Mouse (Mus musculus) stomach, embryonic 14.5 days (tissue): ENCODE results near the gene Rrp9. TPM values are rescaled to one million over a fixed set of nuclear protein-coding genes. Genes with fewer than 3 reads are reported as not detected.

Source experiments
- ATAC-seq: fragments of 200-750 bp; cut with Nextera tagmentation; 2 replicates; pipeline ENCODE4 v1.8.0; 2017; ENCODE audit warnings: low read depth, moderate TSS enrichment; ENCODE audit not compliant: insufficient number of reproducible peaks, insufficient read depth, low FRiP score
- H3K27ac ChIP-seq: fragments of 300-500 bp; sonication (generic); 2 replicates; pipeline ENCODE4 v1.5.1; 2014; ENCODE audit warnings: mild to moderate bottlenecking, low read length, moderate library complexity, mixed read lengths
- H3K27me3 ChIP-seq: fragments of 300-500 bp; sonication (generic); 2 replicates; pipeline ENCODE4 v1.6.1; 2014; ENCODE audit warnings: low read length, control low read depth, mixed read lengths; ENCODE audit not compliant: control insufficient read depth, insufficient read depth
- H3K36me3 ChIP-seq: fragments of 300-500 bp; sonication (generic); 2 replicates; pipeline ENCODE4 v1.6.1; 2014; ENCODE audit warnings: mild to moderate bottlenecking, control low read depth, low read length, moderate library complexity, mixed read lengths; ENCODE audit not compliant: control insufficient read depth, insufficient read depth
- H3K4me1 ChIP-seq: fragments of 300-500 bp; sonication (generic); 2 replicates; pipeline ENCODE4 v1.6.1; 2014; ENCODE audit warnings: low read length, control low read depth, mixed read lengths; ENCODE audit not compliant: control insufficient read depth, insufficient read depth
- H3K4me2 ChIP-seq: fragments of 300-500 bp; sonication (generic); replicated peaks from 2 replicates; pipeline ENCODE4 v1.6.1; 2014; ENCODE audit warnings: low read depth, low read length, control low read depth
- H3K4me3 ChIP-seq: fragments of 300-500 bp; sonication (generic); 2 replicates; pipeline ENCODE4 v1.5.1; 2014; ENCODE audit warnings: low read depth, low read length, control low read depth
- H3K9ac ChIP-seq: fragments of 300-500 bp; sonication (generic); replicated peaks from 2 replicates; pipeline ENCODE4 v1.6.1; 2014; ENCODE audit warnings: low read depth, mild to moderate bottlenecking, control low read depth, low read length, moderate library complexity, mixed read lengths
- H3K9me3 ChIP-seq: fragments of 300-500 bp; sonication (generic); 2 replicates; pipeline ENCODE4 v1.6.1; 2016; ENCODE audit warnings: low read depth, low read length, control low read depth; ENCODE audit not compliant: control insufficient read depth
- WGBS: fragments of 180-500 bp; shearing (Covaris S2); extraction: QIAGEN DNeasy Blood & Tissue Kit; methylation state at CpG from one replicate; pipeline ENCODE4 v1.1.7; 2014; 5-methylcytosine and 5-hydroxymethylcytosine counted together
- polyA plus RNA-seq: library from polyadenylated mRNA; unstranded; fragments of >200 nt; fragmentation: Nextera tagmentation; extraction: Ambion mirVana; gene quantifications from 2 replicates; pipeline ENCODE4 v1.2.1, GENCODE M21; 2014

Gene Rrp9
- polyA plus RNA-seq, 1 experiment from 2014 or later: 37.4 TPM

DNA sequence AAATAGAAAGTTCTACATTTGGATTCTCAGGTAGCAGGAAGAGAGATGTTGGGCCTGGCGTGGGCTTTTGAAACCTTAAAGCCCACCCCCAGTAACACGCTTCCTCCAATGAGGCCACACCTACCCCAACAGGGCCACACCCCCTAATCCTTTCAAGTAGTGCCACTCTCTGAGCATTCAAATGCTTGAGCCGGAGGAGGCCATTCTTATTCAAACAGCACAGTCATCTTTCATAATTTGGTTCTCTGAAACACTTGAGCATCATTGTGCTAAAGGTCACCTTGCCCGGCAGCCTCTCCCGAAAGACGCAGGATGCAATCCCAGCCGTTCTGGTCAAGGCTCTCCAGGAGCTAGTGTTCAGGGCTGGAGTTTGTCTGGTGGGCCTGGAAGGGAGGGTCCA is 58.5 kb downstream of the Rrp9 start:
- H3K36me3 ChIP-seq: no peaks in the 10 kb centered on the region
- H3K4me2 ChIP-seq: no peak overlapping the region
- no peaks in the 10 kb centered on the region for H3K4me1 ChIP-seq
- no peak overlapping the region for H3K4me3 ChIP-seq
- H3K27me3 ChIP-seq: no peaks in the 10 kb centered on the region
- no peak overlapping the region for H3K9ac ChIP-seq
- no peak for ATAC-seq
- no peaks in the 10 kb centered on the region for H3K9me3 ChIP-seq
- H3K27ac ChIP-seq: no peak overlapping the region
- 89% methylated on average over 7 of the region's 7 CpGs for WGBS

DNA sequence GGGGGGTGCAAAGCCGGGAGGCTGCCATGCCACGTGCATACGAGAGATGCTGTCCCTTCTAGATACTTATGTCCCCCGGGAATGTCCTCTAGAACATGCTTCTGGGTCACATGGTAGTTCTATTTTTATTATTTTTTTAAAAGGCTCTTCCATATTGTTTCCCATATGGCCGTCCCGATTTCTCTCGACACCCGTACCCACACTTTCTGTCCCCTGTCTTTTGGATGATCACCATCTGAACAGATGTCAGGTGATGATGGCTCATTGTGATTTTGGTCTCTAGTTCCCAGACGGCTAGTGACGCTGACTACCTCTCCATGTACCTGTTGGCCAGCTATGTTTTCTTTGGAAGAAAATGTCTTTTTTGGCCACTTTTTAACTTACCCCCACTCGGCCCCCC is 59.2 kb downstream of the Rrp9 start:
- Histone ChIP-seq H3K27ac (no peak overlapping the region), H3K36me3 (no peaks in the 10 kb centered on the region), H3K9ac (no peak overlapping the region), H3K4me1 (no peaks in the 10 kb centered on the region), H3K27me3 (no peaks in the 10 kb centered on the region), H3K4me3 (no peak overlapping the region), H3K9me3 (no peaks in the 10 kb centered on the region), H3K4me2 (no peak overlapping the region)
- no peak for ATAC-seq
- 88% methylated on average over 11 of the region's 11 CpGs for WGBS

Other genes starting within 250 kb of the Rrp9 start
- gene Alas1, start 227.3 kb upstream of the Rrp9 start, polyA plus RNA-seq: 105 and 112 TPM in 2 replicates
- 25.2 and 27.7 TPM in 2 replicates for gene Poc1a, start 194.9 kb upstream of the Rrp9 start, polyA plus RNA-seq
- 22.4 and 24.9 TPM in 2 replicates for gene Dusp7, start 107.3 kb upstream of the Rrp9 start, polyA plus RNA-seq
- 1,139 and 1,256 TPM in 2 replicates for gene Rpl29, start 46.5 kb upstream of the Rrp9 start, polyA plus RNA-seq
- gene Acy1, start 37.6 kb upstream of the Rrp9 start, polyA plus RNA-seq: 41.2 and 43.1 TPM in 2 replicates
- 26.3 and 32.6 TPM in 2 replicates for gene Abhd14b, start 28.5 kb upstream of the Rrp9 start, polyA plus RNA-seq
- 52.3 and 57.1 TPM in 2 replicates for gene Abhd14a, start 28.3 kb upstream of the Rrp9 start, polyA plus RNA-seq
- 60.9 and 61.2 TPM in 2 replicates for gene Pcbp4, start 22.7 kb upstream of the Rrp9 start, polyA plus RNA-seq
- gene Gpr62, start 10.0 kb upstream of the Rrp9 start, polyA plus RNA-seq: 0.50 and 0.68 TPM in 2 replicates
- gene Parp3, start 986 bp downstream of the Rrp9 start, polyA plus RNA-seq: 2.4 and 3.1 TPM in 2 replicates
- gene Iqcf1, start 24.0 kb downstream of the Rrp9 start, polyA plus RNA-seq: not detected in 2 replicates
- not detected in 2 replicates for gene Iqcf5, start 38.6 kb downstream of the Rrp9 start, polyA plus RNA-seq
- not detected in 2 replicates for gene Iqcf3, start 85.7 kb downstream of the Rrp9 start, polyA plus RNA-seq
- not detected in 2 replicates for gene Iqcf4, start 95.0 kb downstream of the Rrp9 start, polyA plus RNA-seq
- gene Iqcf6, start 150.6 kb downstream of the Rrp9 start, polyA plus RNA-seq: not detected in 2 replicates
- gene Grm2, start 180.1 kb downstream of the Rrp9 start, polyA plus RNA-seq: not detected in 2 replicates
- gene Tex264, start 210.0 kb downstream of the Rrp9 start, polyA plus RNA-seq: 53.3 and 55.9 TPM in 2 replicates